Mouse (Mus musculus): Measurements from ENCODE around the gene Grk1.
A peak's percentile ranks its signal among the peaks of the same experiment; 100 is the strongest.

Grk1 gene

DNA sequence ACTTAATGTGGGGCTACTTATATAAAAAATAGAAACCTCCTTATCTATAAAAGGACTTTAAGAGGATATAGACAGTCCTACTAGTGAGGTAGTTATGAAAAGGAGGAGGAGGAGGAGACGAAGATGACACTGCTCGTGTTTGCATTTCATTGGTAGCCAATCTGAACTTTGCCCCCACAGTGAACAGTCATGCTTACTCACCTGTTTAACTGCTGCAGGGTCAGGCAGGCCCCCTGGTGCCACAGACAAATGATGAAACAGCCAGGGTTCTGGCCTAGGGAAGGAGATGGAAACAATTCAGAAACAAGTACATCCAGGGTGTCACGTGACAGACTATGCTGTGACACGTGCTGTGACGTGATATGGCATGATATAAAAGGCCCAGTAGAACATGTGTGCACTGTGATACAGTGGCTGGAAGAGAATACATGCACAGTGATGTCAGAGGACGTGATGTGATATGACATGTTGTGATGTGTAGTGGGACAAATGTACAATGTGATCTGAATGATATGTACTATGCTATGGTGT lies 46.9 kb downstream of the Grk1 start:
- Histone ChIP-seq H3K36me3 (ENCODE audit: insufficient read depth, low read length) (no peaks in the 10 kb centered on the region), H3K27me3 (ENCODE audit: insufficient read depth, low read length) (0 out of 2 replicates have a peak, but pooled peaks cover 4% of the 10 kb centered on the region), H3K4me3 (replicated peaks; ENCODE audit: low read length) (no peak overlapping the region), H3K4me1 (replicated peaks; ENCODE audit: low read depth, low read length) (peaks cover 17% of the 10 kb centered on the region), H3K9me3 (ENCODE audit: low read length) (peaks cover 5% of the 10 kb centered on the region; the same call in 1 of the 2 replicates)
- no peak for TF ChIP-seq CTCF (conservative IDR thresholded peaks at IDR 0.05; ENCODE audit: low read length)
- TF ChIP-seq NANOG (IDR thresholded peaks at IDR 0.05; ENCODE audit: borderline replicate concordance, low read length): no peak
- no peak for TF ChIP-seq POU5F1 (IDR thresholded peaks at IDR 0.05; ENCODE audit: borderline replicate concordance, low read length)

DNA sequence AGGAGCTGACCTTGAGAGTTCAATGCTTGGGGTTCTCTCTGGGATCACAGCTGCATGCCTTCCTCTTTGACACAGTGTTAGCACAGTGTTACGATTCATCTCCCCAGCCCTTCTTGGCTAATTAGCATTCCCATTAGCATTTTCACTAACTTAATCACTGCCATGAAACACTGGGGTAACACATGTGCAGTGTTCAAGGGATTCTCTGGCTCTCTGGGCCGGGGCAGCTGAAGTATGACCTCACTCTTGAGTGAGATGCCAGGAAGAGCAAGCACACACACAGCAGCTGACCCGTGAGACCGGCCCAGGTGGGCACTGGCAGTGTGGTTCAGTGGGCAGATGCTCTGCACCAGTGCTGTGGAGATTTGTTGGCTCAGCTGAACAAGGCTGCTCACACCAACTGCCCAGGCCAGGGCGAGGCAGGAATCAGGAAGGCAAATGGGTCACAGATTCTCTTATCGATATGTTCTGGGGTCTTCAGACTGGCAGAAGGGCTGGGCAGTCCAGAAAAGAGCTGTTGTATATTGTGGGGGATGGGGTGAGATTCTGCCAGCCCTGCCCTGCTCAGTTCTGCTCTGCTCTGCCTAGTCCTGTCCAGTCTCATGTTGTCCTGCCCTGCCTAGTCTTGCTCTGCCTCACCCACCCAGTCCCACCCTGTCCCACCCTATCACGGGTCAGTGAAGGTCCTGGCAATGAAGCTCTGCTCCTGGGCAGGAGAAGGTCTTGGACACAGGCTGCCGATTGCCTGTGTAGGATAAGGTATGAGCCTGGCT lies 49.6 kb downstream of the Grk1 start:
- no peak for TF ChIP-seq POU5F1 (IDR thresholded peaks at IDR 0.05; ENCODE audit: borderline replicate concordance, low read length)
- no peak for TF ChIP-seq CTCF (conservative IDR thresholded peaks at IDR 0.05; ENCODE audit: low read length)
- TF ChIP-seq NANOG (IDR thresholded peaks at IDR 0.05; ENCODE audit: borderline replicate concordance, low read length): no peak
- no peaks in the 10 kb centered on the region for H3K36me3 ChIP-seq (ENCODE audit: insufficient read depth, low read length)
- H3K9me3 ChIP-seq (ENCODE audit: low read length): peaks cover 5% of the 10 kb centered on the region; the same call in 1 of the 2 replicates
- H3K4me3 ChIP-seq (replicated peaks; ENCODE audit: low read length): no peak overlapping the region
- peaks cover 22% of the 10 kb centered on the region for H3K4me1 ChIP-seq (replicated peaks; ENCODE audit: low read depth, low read length)
- peaks cover 5% of the 10 kb centered on the region; the same call in 1 of the 2 replicates for H3K27me3 ChIP-seq (ENCODE audit: insufficient read depth, low read length)

DNA sequence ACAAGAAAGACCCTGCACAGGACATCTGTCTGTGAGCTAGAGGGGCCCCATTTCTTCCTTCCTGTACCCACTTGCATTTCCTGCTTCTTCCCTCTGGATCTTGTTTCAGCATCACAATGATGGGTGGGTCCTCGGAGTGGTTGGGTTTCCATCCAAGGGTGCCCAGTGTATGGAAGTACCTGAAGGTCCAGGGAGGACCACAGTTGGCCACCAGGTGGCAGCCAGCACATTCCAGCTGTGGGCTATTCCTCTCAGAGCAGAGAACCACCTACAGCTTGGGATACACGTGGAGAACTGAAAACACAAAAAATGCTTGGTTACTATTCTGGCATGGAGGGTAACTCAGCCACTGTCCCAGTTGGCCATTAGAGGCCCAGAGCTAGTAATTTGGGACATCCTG lies 50.4 kb downstream of the Grk1 start:
- H3K36me3 ChIP-seq (ENCODE audit: insufficient read depth, low read length): no peaks in the 10 kb centered on the region
- H3K27me3 ChIP-seq (ENCODE audit: insufficient read depth, low read length): peaks cover 2% of the 10 kb centered on the region; the same call in 1 of the 2 replicates
- H3K4me1 ChIP-seq (replicated peaks; ENCODE audit: low read depth, low read length): peaks cover 22% of the 10 kb centered on the region
- TF ChIP-seq CTCF (conservative IDR thresholded peaks at IDR 0.05; ENCODE audit: low read length) (peak; percentile 42), NANOG (IDR thresholded peaks at IDR 0.05; ENCODE audit: borderline replicate concordance, low read length) (no peak), POU5F1 (IDR thresholded peaks at IDR 0.05; ENCODE audit: borderline replicate concordance, low read length) (no peak)
- peaks cover 5% of the 10 kb centered on the region; the same call in 1 of the 2 replicates for H3K9me3 ChIP-seq (ENCODE audit: low read length)
- no peak overlapping the region for H3K4me3 ChIP-seq (replicated peaks; ENCODE audit: low read length)

DNA sequence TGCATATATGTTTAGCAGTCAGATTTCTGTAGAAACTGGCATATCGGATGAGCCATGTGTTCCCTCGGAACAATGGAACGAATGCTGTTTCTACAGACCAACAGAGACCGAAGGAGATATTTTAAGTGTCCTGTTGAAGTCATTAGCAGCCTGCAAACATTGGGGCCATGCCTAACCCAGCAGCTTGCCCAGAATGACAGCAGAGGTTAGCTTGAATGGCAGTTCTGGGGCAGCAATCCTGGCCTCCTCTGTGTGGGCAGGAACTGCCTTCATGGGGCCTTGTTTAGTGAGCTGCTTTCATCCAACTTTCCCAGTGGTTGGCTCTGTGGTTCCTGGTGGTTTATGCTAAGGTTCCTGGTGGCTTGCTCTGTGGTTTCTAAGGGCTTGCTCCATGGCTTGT lies 54.5 kb downstream of the Grk1 start:
- Histone ChIP-seq H3K9me3 (ENCODE audit: low read length) (peaks cover 5% of the 10 kb centered on the region; the same call in 1 of the 2 replicates), H3K4me3 (replicated peaks; ENCODE audit: low read length) (no peak overlapping the region), H3K4me1 (replicated peaks; ENCODE audit: low read depth, low read length) (peaks cover 17% of the 10 kb centered on the region), H3K36me3 (ENCODE audit: insufficient read depth, low read length) (no peaks in the 10 kb centered on the region), H3K27me3 (ENCODE audit: insufficient read depth, low read length) (peaks cover 2% of the 10 kb centered on the region; the same call in 1 of the 2 replicates)
- TF ChIP-seq NANOG (IDR thresholded peaks at IDR 0.05; ENCODE audit: borderline replicate concordance, low read length) (no peak), POU5F1 (IDR thresholded peaks at IDR 0.05; ENCODE audit: borderline replicate concordance, low read length) (no peak), CTCF (conservative IDR thresholded peaks at IDR 0.05; ENCODE audit: low read length) (no peak)

DNA sequence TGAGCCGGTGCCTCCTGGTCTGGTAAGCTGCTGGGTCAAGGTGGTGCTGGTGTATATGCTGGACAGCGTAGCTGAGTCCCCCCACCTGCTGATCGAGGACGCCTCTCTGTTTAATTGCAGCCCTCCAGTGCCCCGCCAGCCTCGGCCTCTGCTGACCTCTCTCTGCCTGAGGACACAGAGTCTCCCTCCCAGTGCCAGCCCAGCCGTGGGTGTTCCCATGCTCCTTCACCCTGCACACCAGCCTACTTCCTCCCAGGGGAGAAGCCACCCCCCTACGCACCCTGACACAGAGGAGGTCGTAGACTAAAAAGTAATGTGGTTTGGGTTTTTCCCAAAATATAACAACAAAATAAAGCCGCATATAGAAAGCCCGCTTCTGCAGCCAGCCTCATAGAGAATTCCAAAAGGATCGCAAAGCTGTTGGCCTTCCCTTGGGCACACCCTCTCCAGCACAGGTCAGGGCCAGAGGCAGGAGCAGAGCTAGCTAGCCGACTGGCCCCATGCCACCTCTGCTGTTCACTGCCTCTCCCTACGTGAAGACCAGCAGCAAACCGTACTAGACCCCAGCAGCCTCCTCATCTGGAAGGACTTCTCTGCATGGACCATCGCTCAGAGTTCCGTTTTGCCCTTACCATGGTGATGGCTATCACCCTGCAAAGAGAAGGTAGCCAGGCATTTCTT lies 56.3 kb downstream of the Grk1 start:
- no peak for TF ChIP-seq NANOG (IDR thresholded peaks at IDR 0.05; ENCODE audit: borderline replicate concordance, low read length)
- no peak for TF ChIP-seq POU5F1 (IDR thresholded peaks at IDR 0.05; ENCODE audit: borderline replicate concordance, low read length)
- no peak for TF ChIP-seq CTCF (conservative IDR thresholded peaks at IDR 0.05; ENCODE audit: low read length)
- Histone ChIP-seq H3K9me3 (ENCODE audit: low read length) (no peaks in the 10 kb centered on the region), H3K4me1 (replicated peaks; ENCODE audit: low read depth, low read length) (peaks cover 14% of the 10 kb centered on the region), H3K4me3 (replicated peaks; ENCODE audit: low read length) (no peak overlapping the region), H3K27me3 (ENCODE audit: insufficient read depth, low read length) (peaks cover 2% of the 10 kb centered on the region; the same call in 1 of the 2 replicates), H3K36me3 (ENCODE audit: insufficient read depth, low read length) (no peaks in the 10 kb centered on the region)

DNA sequence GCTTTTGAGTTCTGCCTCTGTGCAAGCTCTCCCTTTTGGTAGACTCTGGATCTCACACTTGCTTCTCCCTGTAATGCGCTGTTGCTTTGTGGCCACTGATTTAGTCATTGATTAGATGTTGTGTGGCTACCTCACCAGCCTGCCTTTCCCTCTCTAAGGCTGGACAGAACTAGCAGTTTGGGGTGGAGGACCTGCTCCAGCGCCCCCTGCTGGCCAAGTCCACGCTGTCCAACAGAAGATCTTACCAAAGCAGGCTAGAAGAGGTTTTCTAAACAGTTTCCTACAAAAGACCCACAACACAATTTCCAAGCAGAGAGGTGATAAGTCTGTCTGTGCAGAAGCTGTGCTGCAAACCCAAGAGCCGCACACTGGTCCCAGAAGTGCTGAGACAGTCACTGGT lies 57.0 kb downstream of the Grk1 start:
- no peak overlapping the region for H3K4me3 ChIP-seq (replicated peaks; ENCODE audit: low read length)
- no peaks in the 10 kb centered on the region for H3K9me3 ChIP-seq (ENCODE audit: low read length)
- peaks cover 14% of the 10 kb centered on the region for H3K4me1 ChIP-seq (replicated peaks; ENCODE audit: low read depth, low read length)
- H3K36me3 ChIP-seq (ENCODE audit: insufficient read depth, low read length): no peaks in the 10 kb centered on the region
- TF ChIP-seq POU5F1 (IDR thresholded peaks at IDR 0.05; ENCODE audit: borderline replicate concordance, low read length) (no peak), NANOG (IDR thresholded peaks at IDR 0.05; ENCODE audit: borderline replicate concordance, low read length) (no peak), CTCF (conservative IDR thresholded peaks at IDR 0.05; ENCODE audit: low read length) (peak; percentile 76)
- H3K27me3 ChIP-seq (ENCODE audit: insufficient read depth, low read length): peaks cover 2% of the 10 kb centered on the region; the same call in 1 of the 2 replicates

DNA sequence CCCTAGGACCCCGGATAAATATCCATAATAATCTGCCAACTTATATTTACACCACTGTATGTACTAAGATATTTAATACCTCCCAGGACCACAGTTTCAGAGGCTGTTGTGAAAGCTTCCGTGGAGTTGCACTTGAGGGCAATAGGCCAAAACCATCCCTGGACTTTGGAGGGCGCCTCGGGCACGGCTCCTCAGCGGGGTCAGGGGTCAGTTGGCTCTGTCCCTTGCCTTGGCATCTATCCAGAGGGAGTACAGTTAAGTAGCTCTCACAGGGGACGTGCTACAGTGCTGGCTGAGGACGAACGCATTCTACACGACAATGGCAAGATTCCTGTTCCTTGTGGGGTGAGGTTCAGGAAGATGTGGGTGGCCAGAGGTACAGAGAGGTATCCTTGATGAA lies 57.5 kb downstream of the Grk1 start:
- Histone ChIP-seq H3K36me3 (ENCODE audit: insufficient read depth, low read length) (no peaks in the 10 kb centered on the region), H3K27me3 (ENCODE audit: insufficient read depth, low read length) (peaks cover 2% of the 10 kb centered on the region; the same call in 1 of the 2 replicates), H3K9me3 (ENCODE audit: low read length) (no peaks in the 10 kb centered on the region), H3K4me1 (replicated peaks; ENCODE audit: low read depth, low read length) (peaks cover 14% of the 10 kb centered on the region), H3K4me3 (replicated peaks; ENCODE audit: low read length) (no peak overlapping the region)
- TF ChIP-seq CTCF (conservative IDR thresholded peaks at IDR 0.05; ENCODE audit: low read length) (no peak), NANOG (IDR thresholded peaks at IDR 0.05; ENCODE audit: borderline replicate concordance, low read length) (no peak), POU5F1 (IDR thresholded peaks at IDR 0.05; ENCODE audit: borderline replicate concordance, low read length) (no peak)

DNA sequence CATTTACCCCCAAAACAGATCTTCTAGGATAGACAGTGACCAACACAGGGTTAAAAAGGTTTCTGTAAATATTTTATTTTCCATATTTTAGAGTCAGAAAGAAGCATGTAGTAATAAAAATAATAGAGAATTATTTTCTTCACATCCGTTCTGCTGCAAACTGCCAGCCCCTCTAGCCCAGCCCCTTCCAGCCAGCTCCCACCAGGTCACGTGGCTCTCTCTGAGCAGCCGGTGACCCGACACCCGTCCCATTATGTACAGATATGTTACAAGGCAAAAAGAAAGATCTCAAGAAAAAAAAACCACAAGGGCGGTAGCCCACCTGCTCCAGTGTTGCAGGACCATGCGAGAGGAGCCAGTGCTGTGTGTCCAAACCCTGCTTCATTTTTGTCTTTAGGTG lies 60.4 kb downstream of the Grk1 start:
- Histone ChIP-seq H3K4me3 (replicated peaks; ENCODE audit: low read length) (peak overlapping the region; percentile 27; the same call in 1 of the 2 replicates), H3K36me3 (ENCODE audit: insufficient read depth, low read length) (no peaks in the 10 kb centered on the region), H3K27me3 (ENCODE audit: insufficient read depth, low read length) (no peaks in the 10 kb centered on the region), H3K9me3 (ENCODE audit: low read length) (no peaks in the 10 kb centered on the region), H3K4me1 (replicated peaks; ENCODE audit: low read depth, low read length) (peaks cover 11% of the 10 kb centered on the region)
- TF ChIP-seq NANOG (IDR thresholded peaks at IDR 0.05; ENCODE audit: borderline replicate concordance, low read length): no peak

Measured in E14TG2a.4 (cell line).